Mouse (Mus musculus): ENCODE data around the gene Insm2.

DNA sequence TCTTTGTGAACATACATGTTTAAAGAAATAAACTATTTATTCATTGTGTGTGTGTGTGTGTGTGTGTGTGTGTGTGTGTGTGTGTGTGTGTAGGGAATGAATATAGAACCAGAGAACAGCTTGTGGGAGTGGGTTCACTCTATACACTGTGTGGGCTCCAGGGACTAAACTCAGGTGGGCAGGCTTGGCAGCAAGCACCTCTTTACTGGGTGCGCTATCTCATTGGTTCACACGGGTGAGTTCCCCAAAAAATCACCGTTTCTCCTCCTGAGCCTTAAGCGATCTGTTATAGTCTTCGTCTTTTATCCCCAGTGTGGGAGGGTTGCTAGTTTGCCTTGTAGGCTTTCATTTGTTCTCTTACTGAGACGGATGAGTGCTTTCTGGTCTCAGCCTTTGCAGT, 41.4 kb upstream of the Insm2 start:
- TF ChIP-seq CTCF (IDR thresholded peaks at IDR 0.05; ENCODE audit: insufficient read depth, low read length) = no peak
- no peak for TF ChIP-seq POLR2A (IDR thresholded peaks at IDR 0.05; ENCODE audit: borderline replicate concordance, extremely low read depth, low read depth, low read length)

All from lung, adult 2 months (tissue).